Mouse (Mus musculus) liver, embryonic 13.5 days (tissue): ENCODE data around the gene Dbx1. TPM values are rescaled to one million over a fixed set of nuclear protein-coding genes. Genes with fewer than 3 reads are reported as not detected.

Source experiments
- ATAC-seq: fragments of 200-750 bp; cut with Nextera tagmentation; 2 replicates; pipeline ENCODE4 v1.8.0; 2017; ENCODE audit warnings: low read depth, mild to moderate bottlenecking, moderate number of reproducible peaks, moderate library complexity
- DNase-seq: peaks from one replicate; pipeline ENCODE4 v3.0.0; 2022
- H3K27ac ChIP-seq: fragments of 300-500 bp; sonication (generic); 2 replicates; pipeline ENCODE4 v1.5.1; 2015; ENCODE audit warnings: moderate library complexity, mild to moderate bottlenecking, inconsistent platforms
- H3K27me3 ChIP-seq: fragments of 300-500 bp; sonication (generic); 2 replicates; pipeline ENCODE4 v1.6.1; 2015; ENCODE audit warnings: mild to moderate bottlenecking, inconsistent platforms
- H3K36me3 ChIP-seq: fragments of 300-500 bp; sonication (generic); 2 replicates; pipeline ENCODE4 v1.6.1; 2015; ENCODE audit warnings: mild to moderate bottlenecking, inconsistent platforms
- H3K4me1 ChIP-seq: fragments of 300-500 bp; sonication (generic); replicated peaks from 2 replicates; pipeline ENCODE4 v1.6.1; 2015; ENCODE audit warnings: inconsistent platforms
- H3K4me2 ChIP-seq: fragments of 300-500 bp; sonication (generic); 2 replicates; pipeline ENCODE4 v1.6.1; 2015; ENCODE audit warnings: inconsistent platforms, mild to moderate bottlenecking, moderate library complexity
- H3K4me3 ChIP-seq: fragments of 300-500 bp; sonication (generic); replicated peaks from 2 replicates; pipeline ENCODE4 v1.5.1; 2015; ENCODE audit warnings: mild to moderate bottlenecking, inconsistent platforms
- H3K9ac ChIP-seq: fragments of 300-500 bp; sonication (generic); 2 replicates; pipeline ENCODE4 v1.6.1; 2015; ENCODE audit warnings: mild to moderate bottlenecking, inconsistent platforms
- H3K9me3 ChIP-seq: fragments of 300-500 bp; sonication (generic); replicated peaks from 2 replicates; pipeline ENCODE4 v1.6.1; 2016; ENCODE audit warnings: inconsistent platforms
- WGBS: fragments of 180-500 bp; shearing (Covaris S2); methylation state at CpG from one replicate; pipeline ENCODE4 v1.1.7; 2015; ENCODE audit not compliant: insufficient replicate concordance; 5-methylcytosine and 5-hydroxymethylcytosine counted together
- polyA plus RNA-seq: library from polyadenylated mRNA; unstranded; fragments of >200 nt; fragmentation: Nextera tagmentation; extraction: Ambion mirVana; gene quantifications from 2 replicates; pipeline ENCODE4 v1.2.1, GENCODE M21; 2015

The Dbx1 gene
- polyA plus RNA-seq, 1 experiment from 2014 or later, result 0.10 TPM

DNA sequence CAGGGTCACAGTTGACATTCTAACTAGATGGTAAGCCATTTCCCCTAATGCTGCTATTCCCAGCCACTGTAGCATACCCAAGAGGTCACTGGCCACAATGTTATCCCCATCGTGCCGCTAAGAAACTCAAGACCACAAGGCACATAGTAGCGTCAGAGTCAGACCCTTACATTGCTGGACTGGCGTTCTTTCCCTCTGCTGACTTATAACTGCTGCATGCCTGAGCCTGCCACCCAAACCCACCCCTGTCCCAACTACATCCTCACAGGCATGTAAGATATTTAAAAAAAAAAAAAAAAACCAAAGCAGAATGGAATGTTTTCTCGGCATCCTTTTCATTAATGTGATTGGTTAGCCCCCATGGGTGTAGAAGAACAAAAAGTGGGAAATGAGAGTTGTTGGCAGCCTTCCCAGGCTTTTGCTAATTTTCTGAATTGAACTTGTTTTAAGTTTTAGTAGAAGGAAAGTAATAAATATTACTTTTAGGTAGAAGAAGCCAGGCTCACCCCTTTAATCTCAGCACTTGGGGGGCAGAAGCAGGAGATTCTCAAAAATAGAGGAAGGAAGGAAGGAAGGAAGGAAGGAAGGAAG lies 50.0 kb downstream of the Dbx1 start:
- peaks cover 36% of the 10 kb centered on the region for H3K36me3 ChIP-seq
- WGBS, result 74% methylated on average over 5 of the region's 5 CpGs
- ATAC-seq (no peak), DNase-seq (no peak)
- no peak overlapping the region for H3K4me2 ChIP-seq
- H3K27ac ChIP-seq, result no peak overlapping the region
- no peaks in the 10 kb centered on the region for H3K9me3 ChIP-seq
- no peaks in the 10 kb centered on the region for H3K27me3 ChIP-seq
- no peaks in the 10 kb centered on the region for H3K4me1 ChIP-seq
- H3K4me3 ChIP-seq, result no peak overlapping the region
- no peak overlapping the region for H3K9ac ChIP-seq

DNA sequence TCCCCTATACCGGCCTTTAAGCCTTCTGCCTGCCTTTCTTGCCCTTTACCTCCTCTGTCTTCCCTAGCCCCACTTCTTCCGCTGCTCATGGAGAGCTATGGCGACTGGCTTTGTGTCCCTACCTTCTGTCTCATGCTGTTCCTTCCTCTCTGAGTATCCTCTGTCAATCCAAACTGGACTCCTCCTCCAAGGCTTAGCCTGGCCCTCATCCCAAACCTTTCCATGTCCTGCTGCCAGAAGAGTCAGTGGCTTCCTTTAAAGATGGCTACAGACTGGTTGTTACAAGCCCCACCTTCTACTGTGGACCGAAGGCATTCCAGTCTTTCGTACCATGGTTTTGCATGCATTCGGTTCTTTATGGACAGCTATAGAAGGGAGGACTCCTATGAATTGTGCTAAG lies 53.5 kb downstream of the Dbx1 start:
- Histone ChIP-seq H3K27me3 (no peaks in the 10 kb centered on the region), H3K4me2 (no peak overlapping the region), H3K9ac (no peak overlapping the region), H3K4me3 (no peak overlapping the region), H3K36me3 (peaks cover 44% of the 10 kb centered on the region), H3K9me3 (no peaks in the 10 kb centered on the region), H3K27ac (no peak overlapping the region), H3K4me1 (no peaks in the 10 kb centered on the region)
- WGBS, result 69% methylated on average over 6 of the region's 6 CpGs
- ATAC-seq, result no peak
- DNase-seq, result no peak

DNA sequence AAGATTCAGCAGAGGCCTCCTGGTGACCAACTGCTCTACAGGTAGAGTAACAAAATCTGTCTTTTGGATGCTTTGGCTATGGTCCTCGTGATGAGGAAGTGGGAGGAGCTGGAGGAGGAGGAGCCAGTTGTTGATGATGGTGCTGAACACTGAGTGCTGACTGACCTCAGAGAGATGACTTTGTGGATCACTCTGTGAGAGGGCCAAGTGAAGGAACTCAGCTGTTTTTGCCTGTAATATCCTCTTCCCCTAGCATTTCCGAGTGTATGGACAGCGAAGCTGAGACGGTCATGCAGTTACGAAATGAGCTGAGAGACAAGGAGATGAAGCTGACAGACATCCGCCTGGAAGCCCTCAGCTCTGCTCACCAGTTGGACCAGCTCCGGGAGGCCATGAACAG lies 54.1 kb downstream of the Dbx1 start:
- H3K27ac ChIP-seq, result no peak overlapping the region
- no peak overlapping the region for H3K4me3 ChIP-seq
- peaks cover 38% of the 10 kb centered on the region for H3K36me3 ChIP-seq
- H3K9ac ChIP-seq, result no peak overlapping the region
- WGBS, result 63% methylated on average over 7 of the region's 7 CpGs
- H3K27me3 ChIP-seq, result no peaks in the 10 kb centered on the region
- DNase-seq (no peak), ATAC-seq (no peak)
- H3K4me1 ChIP-seq, result no peaks in the 10 kb centered on the region
- no peaks in the 10 kb centered on the region for H3K9me3 ChIP-seq
- no peak overlapping the region for H3K4me2 ChIP-seq

DNA sequence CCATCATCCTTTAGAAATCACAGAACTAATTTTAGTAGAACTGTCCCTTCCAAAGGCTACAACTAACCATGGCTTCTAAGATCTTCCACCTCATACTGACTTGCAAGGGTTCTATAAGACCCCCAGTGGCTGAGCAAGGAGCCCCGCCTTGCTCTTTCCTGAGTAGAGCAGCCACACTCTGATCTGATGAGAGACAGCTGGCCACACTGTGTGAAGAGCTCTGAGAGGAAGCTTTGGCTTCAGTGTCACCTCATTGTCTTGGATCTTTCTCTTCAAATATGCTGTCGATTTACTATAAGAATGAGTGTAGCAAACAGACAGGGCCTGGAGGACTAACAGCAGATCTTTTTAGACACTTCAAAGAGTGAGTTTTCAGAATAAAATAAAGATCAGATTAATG lies 54.7 kb downstream of the Dbx1 start:
- no peaks in the 10 kb centered on the region for H3K9me3 ChIP-seq
- ATAC-seq (no peak), DNase-seq (no peak)
- no peak overlapping the region for H3K27ac ChIP-seq
- WGBS, result 68% methylated on average over 2 of the region's 2 CpGs
- H3K36me3 ChIP-seq, result peaks cover 34% of the 10 kb centered on the region
- no peaks in the 10 kb centered on the region for H3K27me3 ChIP-seq
- no peak overlapping the region for H3K4me2 ChIP-seq
- H3K9ac ChIP-seq, result no peak overlapping the region
- H3K4me1 ChIP-seq, result no peaks in the 10 kb centered on the region
- no peak overlapping the region for H3K4me3 ChIP-seq

Other genes with a start within 250 kb of the Dbx1 start
- 39.0 and 40.6 TPM in 2 replicates for gene Htatip2, start 122.3 kb upstream of the Dbx1 start, polyA plus RNA-seq
- 32.3 and 36.4 TPM in 2 replicates for gene Prmt3, start 141.5 kb upstream of the Dbx1 start, polyA plus RNA-seq